Mouse (Mus musculus) frontal cortex, postnatal 14 days (tissue): Measurements from ENCODE around the gene 1700008O03Rik.

ENCODE experiments used
- DNase-seq, 2 experiments: peaks; one replicate each; pipeline ENCODE4 v3.0.0; 2022; ENCODE audit warnings: low spot score in 2 of 2

1700008O03Rik gene

DNA sequence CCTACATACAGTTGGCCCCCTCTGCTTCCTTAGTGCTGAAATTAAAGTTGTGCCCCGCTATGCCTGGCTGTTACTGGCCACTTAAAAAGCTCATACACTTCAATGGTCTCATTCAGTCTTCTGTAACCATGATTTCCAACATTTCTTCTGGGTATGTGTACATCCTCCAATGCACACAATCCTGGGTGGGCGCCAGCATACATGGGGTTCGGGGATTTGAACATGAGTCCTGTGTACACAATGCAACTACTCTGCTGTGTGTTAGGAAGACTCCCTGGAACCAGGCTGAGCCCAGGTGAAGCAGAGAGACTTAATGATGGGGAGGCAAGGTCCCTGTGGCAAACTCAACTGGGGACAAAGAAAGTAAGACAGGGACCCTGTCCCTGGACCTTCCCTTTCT is 9.8 kb downstream of the 1700008O03Rik start:
- DNase-seq: no peak

DNA sequence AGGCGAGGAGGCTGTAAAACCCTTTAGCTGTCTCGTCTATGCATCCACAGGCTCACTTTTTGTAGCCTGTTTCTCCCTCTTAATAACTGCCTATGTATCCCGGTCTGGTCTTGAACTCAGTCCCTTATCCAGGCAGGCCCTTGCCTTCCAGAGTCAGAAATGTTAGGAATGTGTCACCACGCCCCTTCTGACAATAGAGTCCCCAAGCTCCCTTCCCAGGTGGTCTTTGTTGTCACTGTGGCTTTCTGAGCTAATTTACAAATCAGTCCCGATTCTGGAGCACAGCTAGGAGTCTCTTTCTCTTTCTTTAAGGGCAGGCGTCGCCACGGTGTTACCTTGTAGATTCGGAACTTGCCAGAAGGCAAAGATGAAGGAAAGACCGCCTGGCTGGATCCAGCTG is 10.4 kb downstream of the 1700008O03Rik start:
- DNase-seq: no peak

DNA sequence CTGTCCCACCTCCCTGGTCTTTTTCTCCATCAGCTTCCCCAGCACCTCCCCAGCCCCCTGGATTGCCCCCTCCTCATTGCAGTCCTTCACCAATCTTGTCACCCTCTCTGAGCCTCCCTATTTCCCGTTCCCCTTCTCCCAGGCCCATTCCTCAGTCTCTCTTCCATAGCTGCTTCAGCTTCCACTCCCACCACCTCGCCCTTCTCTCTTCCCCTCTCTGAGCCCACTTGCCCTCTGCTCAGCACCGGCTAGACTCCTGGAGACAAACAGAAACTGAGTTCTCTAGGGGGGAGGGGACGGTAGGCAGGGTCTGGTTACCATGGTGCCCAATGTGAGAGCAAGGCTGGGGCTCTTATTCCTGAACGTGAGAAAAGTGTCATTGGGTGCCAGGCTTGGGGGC is 10.9 kb downstream of the 1700008O03Rik start:
- no peak for DNase-seq

DNA sequence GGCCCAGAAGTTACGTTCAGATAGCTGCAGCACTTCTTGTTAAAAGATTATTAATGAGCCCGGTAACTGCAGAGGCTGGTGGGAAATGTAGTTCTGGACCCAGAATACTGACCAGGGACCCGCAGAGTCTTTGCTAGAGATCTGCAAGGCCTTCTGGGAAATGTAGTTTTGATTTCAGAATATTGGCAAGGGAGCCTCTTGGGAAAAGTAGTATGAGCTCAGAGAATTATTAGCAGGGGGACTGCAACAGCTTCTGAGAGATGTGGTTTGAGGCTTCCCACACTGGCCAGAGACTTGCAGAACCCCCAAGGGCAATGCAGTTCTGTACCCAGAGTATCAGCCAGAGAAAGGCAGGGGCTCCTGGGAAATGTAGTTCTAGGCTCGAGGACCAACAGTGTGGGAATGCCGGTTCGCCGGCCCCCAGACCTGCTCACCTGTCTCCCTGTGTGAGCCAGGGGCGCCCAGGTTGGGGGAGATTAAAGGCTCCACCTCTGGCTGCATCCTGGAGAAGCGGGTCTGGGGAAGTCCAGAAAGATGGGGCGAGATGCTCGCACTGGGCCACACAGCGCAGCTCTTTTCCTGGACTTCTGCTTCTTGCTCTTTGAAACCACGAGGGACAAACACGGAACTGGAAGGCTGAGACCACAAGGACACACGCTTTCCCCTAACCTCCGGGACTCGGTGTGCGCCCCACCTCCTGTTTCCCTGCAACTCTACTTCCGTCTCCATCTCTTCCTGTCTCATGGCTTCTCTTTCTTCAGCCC is 11.5 kb downstream of the 1700008O03Rik start:
- DNase-seq: peak; percentile 76 to 80

DNA sequence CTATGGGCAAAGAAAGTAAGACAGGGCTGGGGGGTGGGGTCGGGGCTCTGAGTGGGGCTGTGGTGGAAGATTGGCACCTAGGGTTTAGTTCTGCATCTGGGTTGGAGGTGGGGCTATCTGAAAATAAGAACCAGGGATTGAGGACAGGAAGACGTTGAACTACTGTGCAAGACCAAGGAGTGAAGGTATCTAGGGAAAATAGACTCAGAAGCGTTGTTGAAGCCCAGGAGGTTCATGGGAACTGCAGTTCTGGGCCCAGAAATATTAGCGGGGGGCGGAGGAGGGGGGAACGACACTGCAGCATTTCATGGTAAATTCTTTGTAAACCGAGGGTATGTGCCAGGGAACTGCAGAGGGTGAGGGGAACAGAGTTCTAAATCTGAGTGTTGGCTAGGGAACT is 12.2 kb downstream of the 1700008O03Rik start:
- no peak for DNase-seq

DNA sequence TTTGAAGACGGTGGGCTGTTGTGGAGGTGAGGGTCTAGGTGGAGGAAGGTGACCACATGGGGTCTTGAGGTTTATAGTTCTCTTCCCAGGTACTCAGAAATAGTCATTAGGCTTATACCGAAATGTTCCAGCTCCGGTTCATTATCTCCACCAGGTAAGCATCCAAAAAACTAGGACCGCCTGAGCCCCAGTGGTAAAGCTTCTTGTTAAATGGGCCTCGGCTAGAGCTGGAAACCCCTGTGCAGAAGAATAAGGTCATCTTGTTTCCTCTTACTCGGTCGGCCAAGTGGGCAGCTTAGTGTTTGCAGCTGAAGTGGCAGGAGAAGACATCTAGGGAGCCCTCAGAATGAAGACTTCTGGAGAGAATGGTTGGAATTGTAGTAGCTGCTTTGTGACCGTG is 12.9 kb downstream of the 1700008O03Rik start:
- DNase-seq: no peak

DNA sequence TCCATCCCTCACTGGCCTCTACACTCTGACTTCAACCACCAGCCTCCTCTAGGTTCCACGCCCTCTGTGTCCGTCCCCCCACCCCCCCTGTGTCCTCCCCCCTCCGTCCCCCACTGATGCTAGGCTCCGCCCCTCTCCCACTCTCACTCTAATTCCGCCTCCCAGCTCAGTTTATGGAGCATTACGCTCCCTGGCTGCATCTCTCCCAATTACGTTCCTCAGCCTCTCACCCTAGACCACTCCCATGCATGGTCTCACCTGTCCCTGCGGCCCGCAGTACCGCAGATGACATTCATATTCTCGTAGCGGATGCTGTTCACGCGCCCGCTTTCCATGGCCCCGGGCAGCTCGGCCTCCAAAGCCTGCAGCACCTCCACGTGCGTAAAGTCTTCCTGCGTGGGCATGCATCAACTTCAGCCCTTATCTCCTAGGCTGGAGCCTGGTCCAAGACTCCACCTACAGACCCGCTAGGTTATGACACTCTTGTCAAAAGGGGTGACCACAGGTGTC is 24.8 kb downstream of the 1700008O03Rik start:
- peak in 1 of 2 experiments; percentile 43 for DNase-seq

DNA sequence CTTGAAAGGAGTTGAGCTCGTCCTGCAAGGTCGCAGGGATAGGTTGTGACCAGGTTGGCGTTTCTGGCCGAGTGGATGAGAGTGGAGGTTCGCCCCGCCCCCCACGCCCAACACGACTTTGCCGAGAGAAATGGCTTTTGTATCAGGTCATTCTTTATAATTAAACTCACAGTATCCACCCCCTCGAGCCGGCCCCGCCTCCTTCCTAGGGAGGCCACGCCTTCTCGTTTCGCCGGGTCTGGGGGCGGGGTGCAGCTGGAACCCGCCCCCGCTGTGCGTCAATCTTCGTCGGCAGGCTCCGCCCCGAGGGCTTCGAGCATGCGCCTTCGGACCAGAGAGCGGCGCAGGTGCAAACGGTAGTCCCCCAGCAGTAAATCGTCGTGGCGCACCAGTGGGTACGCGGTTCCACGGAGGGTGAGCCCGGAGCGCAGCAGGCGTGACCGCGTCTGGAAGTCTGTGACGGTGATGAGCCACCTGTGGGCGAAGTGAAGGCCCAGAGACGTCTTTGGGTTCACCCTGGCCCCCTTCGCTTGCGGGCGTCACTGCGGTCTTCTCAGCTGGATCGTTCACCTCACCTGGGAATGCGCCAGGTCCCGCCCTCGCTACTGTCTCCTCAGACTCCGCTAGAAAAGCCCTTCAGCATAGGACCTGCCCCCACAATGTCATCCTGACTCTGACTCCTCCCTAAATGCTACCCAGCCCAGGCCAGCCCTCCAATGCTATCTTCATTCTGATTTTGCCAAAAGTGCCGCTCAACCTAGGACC is 25.5 kb downstream of the 1700008O03Rik start:
- DNase-seq: peak; percentile 93 to 94

DNA sequence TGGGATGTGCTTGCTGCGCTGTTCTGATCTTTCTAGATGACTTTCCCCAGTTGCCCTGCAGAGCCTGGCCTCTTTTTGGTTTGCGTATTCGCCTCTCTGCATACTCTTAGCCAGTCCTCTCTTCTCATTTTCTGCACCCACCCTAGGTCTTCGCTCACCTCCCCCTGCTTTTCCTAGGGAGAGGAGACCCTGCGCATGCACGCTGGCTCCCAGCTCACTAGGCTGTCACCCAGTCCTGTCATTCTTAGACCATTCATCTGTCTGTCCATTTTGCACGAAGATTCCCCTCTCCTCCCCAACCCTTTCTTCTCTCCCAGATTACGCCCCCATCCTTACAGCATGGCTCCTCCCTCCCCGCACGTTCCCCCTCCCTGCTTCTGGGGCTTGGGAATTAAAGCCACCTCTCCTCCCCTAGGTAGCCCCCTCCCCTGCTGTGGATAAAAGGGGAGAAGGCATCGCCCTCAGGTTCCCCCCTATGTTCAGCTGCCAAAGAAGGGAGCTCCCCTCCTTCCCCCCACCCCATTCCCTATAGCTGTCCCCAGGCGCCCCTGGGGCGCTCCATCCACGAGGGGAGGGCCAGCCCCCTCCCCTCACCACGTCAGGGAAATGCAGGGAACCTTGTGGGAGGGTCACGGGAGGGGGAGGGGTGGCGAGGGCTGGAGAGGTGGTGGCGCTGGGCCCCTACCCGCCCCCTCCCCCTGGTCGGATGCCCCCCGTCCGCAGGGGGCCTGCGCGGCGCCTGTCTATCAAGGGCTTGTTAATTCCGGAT is 26.6 kb downstream of the 1700008O03Rik start:
- DNase-seq: no peak

DNA sequence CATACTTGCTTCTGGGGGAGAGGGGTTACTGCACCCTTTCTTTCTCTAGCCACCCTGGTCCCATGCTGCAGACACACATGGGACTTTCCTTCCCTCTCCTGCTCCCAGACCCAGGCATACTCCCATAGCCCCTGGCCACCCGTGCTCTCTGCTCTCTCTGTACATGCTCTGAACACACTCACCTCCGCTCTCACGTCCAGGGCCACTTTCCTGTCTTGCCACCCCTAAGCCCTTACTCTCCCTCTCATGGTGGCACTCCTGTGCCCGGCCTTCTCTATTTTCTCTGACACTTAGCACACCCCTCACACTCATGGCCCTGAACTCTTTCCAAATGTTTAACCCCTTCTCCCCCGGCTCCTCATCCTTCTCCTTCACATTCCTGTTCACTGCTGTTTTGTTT is 27.6 kb downstream of the 1700008O03Rik start:
- DNase-seq: no peak

DNA sequence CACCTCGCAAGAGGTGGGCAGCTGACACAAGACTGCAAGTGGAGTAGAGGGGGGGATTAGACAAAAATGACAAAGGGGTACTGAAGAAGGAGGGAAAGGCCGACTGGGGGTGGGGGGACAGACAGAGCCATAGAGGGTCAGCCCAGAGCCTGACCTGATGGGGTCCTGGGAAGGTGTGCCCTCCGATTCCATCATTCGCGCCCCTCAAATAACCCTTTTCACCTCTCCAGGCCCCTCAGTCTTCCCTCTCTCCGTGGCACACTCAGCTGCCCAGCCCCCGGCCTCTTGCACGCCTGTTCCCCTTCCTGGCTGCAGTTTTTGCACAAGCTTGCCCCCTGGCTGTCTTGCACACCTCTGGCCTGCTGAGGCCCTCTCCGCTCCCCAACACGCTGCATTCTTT is 28.1 kb downstream of the 1700008O03Rik start:
- no peak for DNase-seq

DNA sequence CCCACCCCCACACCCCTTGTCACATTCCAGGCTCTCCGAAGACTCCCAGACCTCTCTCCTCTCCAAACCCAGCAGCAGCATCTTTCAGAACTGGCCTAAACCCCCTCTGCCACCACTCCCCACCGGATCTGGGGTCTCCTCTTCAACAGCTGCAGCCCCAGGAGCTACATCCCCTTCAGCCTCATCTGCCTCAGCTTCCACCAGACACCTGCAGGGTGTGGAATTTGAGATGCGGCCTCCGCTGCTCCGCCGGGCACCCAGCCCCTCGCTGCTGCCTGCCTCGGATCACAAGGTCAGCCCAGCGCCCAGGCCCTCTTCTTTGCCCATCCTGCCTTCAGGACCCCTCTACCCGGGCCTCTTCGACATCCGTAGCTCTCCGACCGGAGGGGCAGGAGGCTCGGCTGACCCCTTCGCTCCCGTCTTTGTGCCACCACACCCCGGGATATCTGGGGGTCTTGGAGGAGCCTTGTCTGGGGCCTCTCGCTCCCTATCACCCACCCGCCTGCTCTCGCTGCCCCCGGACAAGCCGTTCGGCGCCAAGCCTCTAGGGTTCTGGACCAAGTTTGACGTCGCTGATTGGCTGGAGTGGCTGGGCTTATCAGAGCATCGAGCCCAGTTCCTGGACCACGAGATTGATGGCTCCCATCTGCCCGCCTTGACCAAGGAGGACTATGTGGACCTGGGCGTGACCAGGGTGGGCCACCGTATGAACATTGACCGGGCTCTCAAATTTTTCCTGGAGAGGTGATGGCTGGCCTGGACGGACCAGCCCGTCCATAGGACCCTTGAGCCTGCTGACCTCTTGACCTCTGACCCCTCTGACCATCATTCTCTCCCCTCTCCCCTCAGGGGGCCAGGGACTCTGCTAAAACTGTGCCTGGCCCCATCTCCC is 28.8 kb downstream of the 1700008O03Rik start:
- no peak for DNase-seq

DNA sequence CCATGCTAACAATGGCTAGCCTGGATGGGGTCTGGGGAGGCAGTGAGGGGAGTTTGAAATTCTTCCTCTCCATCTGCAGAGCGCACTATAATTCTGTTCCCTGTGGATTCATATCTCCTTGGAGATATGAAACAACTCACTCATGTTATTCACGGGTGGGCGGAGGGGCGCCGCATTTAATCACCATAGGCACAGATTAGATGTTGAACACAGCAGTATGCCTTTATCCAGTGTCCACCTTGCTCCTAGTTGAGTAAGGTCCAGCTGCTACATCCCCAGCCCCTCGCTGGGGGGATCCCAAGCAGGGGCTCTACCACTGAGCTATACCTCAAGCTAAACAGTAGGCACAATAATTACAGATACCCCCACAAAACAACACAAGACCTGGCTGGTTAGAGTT is 30.2 kb downstream of the 1700008O03Rik start:
- no peak for DNase-seq

DNA sequence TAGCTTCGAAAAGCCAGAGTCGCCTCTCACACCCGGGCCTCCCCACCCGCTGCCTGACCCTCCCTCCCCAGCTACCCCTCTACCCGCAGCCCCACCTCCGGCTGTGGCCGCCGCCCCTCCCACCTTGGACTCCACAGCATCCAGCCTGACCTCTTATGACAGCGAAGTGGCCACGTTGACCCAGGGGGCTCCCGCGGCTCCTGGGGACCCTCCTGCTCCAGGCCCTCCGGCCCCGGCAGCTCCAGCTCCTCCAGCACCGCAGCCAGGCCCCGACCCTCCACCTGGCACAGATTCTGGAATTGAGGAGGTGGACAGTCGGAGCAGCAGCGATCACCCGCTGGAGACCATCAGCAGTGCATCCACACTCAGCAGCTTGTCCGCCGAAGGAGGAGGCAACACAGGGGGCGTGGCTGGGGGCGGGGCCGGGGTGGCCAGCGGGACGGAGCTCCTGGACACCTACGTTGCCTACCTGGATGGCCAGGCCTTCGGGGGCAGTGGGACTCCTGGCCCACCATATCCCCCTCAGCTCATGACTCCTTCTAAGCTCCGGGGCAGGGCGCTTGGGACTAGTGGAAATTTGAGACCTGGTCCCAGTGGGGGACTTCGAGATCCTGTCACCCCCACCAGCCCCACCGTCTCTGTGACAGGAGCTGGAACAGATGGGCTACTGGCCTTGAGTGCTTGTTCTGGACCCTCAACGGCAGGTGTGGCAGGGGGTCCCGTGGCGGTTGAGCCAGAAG is 31.8 kb downstream of the 1700008O03Rik start:
- no peak for DNase-seq

DNA sequence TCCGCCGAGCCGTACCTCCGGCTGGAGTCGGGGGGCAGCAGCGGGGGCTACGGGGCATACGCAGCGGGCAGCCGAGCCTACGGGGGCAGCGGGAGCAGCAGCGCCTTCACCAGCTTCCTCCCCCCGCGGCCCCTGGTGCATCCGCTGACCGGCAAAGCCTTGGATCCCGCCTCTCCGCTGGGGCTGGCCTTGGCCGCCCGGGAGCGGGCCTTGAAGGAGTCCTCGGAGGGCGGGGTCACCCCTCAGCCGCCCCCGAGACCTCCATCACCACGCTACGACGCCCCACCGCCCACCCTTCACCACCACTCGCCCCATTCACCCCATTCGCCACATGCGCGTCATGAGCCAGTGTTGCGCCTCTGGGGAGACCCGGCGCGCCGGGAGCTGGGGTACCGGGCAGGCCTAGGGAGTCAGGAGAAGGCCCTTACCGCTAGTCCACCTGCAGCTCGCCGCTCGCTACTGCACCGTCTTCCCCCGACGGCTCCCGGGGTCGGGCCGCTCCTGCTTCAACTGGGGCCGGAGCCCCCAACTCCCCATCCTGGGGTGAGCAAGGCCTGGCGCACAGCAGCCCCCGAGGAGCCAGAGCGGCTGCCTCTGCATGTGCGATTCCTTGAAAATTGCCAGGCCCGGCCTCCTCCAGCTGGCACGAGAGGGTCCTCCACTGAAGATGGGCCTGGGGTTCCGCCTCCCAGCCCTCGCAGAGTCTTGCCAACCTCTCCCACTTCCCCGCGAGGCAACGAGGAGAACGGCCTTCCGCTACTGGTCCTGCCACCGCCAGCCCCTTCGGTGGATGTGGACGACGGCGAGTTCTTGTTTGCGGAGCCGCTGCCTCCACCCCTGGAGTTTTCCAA is 32.6 kb downstream of the 1700008O03Rik start:
- no peak for DNase-seq

DNA sequence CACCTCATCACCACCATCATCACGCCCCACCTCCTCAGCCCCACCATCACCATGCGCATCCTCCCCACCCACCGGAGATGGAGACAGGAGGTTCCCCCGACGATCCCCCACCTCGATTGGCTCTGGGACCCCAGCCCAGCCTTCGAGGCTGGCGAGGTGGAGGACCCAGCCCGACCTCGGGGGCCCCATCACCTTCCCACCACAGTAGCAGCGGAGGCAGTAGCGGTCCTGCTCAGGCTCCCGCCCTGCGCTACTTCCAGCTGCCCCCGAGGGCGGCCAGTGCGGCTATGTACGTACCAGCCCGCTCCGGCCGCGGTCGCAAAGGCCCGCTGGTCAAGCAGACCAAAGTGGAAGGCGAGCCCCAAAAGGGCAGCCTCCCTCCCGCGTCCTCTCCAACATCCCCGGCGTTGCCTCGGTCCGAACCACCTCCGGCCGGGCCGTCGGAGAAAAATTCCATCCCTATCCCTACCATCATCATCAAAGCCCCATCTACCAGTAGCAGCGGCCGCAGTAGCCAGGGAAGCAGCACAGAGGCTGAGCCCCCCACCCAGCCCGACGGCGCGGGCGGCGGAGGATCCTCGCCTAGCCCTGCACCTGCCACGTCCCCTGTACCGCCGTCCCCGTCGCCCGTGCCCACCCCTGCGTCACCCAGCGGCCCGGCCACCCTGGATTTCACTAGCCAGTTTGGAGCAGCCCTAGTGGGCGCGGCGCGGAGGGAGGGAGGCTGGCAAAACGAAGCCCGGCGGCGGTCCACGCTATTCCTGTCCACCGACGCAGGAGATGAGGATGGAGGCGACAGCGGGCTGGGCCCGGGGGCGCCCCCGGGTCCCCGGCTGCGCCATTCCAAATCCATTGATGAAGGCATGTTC is 33.5 kb downstream of the 1700008O03Rik start:
- DNase-seq: no peak

DNA sequence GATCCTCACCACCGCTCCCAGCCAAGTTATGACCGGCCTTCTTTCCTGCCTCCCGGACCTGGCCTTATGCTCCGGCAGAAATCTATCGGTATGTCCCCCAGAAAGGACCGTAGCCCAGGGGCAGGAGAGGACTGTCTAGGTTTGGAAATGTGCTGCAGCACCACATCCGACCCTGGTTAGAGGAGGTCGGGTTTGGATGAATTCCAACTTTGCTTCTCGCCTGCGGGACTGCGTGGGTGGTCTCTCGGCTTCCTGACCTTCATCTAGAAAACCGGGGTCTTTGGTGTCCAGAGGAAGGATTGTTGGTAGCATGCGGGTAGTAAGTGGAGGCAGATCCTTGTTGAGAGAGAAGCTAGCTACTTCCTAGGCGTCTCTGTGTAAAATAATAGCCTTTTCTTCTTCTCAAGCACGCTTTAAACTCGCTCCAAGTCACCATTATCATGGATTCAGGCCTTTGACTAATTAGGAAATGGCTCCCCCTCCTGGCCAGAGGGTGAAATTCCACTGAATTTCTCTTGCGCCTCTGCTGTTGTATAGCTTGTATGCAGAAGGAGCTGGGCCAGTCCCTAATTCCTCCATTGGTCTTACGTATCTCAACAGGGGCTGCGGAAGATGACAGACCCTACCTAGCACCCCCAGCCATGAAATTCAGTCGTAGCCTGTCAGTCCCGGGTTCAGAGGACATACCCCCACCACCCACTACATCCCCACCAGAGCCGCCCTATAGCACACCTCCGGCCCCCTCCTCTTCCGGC is 34.5 kb downstream of the 1700008O03Rik start:
- peak; percentile 79 to 85 for DNase-seq

DNA sequence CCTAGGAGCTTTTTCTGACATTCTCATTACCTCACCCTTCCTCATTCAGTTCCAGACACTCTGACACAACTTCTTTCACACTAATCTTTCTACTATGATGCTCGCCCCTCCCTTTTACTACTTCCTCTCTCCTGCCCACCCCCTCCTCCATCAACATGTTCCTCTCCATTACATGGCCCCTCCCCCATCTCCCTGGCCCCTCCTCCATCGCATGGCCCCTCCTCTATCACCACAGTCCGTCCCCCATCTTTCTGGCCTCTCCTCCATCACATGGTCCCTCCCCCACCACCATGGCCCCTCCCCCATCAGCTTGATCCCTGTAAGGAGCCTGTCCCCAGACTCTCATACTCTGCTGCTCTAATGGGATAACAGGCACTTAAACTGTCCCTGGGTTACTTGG is 36.6 kb downstream of the 1700008O03Rik start:
- DNase-seq: no peak
